Mouse (Mus musculus): ENCODE results near the gene Ptchd3. TPM values are rescaled to one million over a fixed set of nuclear protein-coding genes. Genes with fewer than 3 reads are reported as not detected.

The Ptchd3 gene
- polyA plus RNA-seq (2012; rRNA removed) = not detected in 2 replicates

GRCm38 (mm10) chr11:121829947-121830346, at the start of gene Ptchd3:
Gene Ptchd3 (plus strand): TSS chr11:121830247.

Other genes with a start within 250 kb of the Ptchd3 start
- gene B3gntl1, start 157.1 kb upstream of the Ptchd3 start, polyA plus RNA-seq (2012; rRNA removed) = 1.8 and 2.7 TPM in 2 replicates
- 38.2 and 75.1 TPM in 2 replicates for gene Metrnl, start 128.7 kb upstream of the Ptchd3 start, polyA plus RNA-seq (2012; rRNA removed)

All from stomach, adult 2 months (tissue).